Comparison of ENCODE assay signal across 8 mouse cellular contexts in the genomic region with DNA sequence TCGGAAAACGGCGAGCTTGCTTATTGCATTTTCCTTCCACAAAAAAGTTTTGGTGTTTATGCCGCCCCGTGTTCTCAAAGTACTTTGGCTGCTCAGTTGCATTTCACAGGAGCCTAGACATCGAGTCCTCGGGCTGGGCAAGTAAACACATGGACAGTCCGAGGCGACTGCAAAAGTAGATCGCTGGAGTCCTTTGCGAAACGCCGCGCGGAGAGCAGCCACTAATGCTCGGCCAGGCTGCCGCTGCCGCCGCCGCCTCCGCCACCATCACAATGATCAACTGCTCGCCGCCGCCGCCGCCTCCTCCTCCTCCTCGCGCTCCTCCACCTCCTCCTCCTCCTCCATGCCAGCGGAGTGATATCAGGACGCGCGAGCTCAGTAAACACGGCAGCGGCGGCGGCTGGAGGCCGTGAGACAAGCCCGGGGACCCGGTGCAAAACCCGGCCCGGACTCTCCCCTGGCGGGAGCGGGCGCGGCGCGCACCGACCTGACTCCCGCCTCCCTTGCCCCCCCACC. TPM values are rescaled to one million over a fixed set of nuclear protein-coding genes. Genes with fewer than 3 reads are reported as not detected.
DNase-seq lines count a peak whose midpoint lies in the region; ATAC-seq lines count a peak whose summit lies in the region.

Maml3 (minus strand) TSS at position 441 of the 516 bp plus-strand sequence.

- peak; percentile 88 to 89 for DNase-seq in adrenal gland, adult 18-20 months (ENCODE audit: low spot score in 2 of 2)
- peak; percentile 97 for DNase-seq in embryo, embryonic 10 days (ENCODE audit: low spot score)
- peak; percentile 92 for DNase-seq in gastrocnemius, postnatal 10 days
- peak; percentile 85 for DNase-seq in induced T-regulatory cell, adult 2 months (ENCODE audit: low read depth)
- DNase-seq in left cerebral cortex, postnatal 10 days (ENCODE audit: extremely low spot score in 1 of 2, low spot score in 2 of 2): peak; percentile 79 to 95
- DNase-seq in right cerebral cortex, postnatal 10 days (ENCODE audit: low spot score in 2 of 2): peak; percentile 91 to 92
- peak; percentile 94 for DNase-seq in urinary bladder, postnatal 14 days (ENCODE audit: low spot score)

- intact Hi-C loops in left cerebral cortex, postnatal 10 days (cut with DNase I): loop anchor here (2.0 to 10.0 kb wide), 4 partner anchors 73 to 220 kb away; no protein-coding TSS in a partner anchor

- ATAC-seq in megakaryocyte progenitor cell, adult 5-6 weeks (replicated peaks; ENCODE audit: poor library complexity): peak; percentile 54

RNA-seq across cellular contexts. Expression of gene Maml3, which starts in this region (rescaled TPM):
- total RNA-seq in adrenal gland, adult 18-20 months (2021): 1 to 10 TPM; 6.4 to 8.2 TPM
- 1 to 10 TPM; 5.2 to 6.6 TPM for total RNA-seq in gastrocnemius, postnatal 10 days (2021)
- 1 to 10 TPM; 7.2 to 7.8 TPM for total RNA-seq in left cerebral cortex, postnatal 10 days (2021)
- 7.8 and 9.5 TPM in 2 replicates for total RNA-seq in megakaryocyte progenitor cell, adult 5-6 weeks (2015)
- 5.9 and 7.9 TPM in 2 replicates for total RNA-seq in megakaryocyte progenitor cell, adult 5-6 weeks (2017)

Comparison
In these comparisons a context has a peak if more than half of its experiments do, and no peak if none do; other contexts are left out.
1. Peak in every context shown above with its lines: DNase-seq and ATAC-seq.